Mouse (Mus musculus): Measurements from ENCODE around the gene Fan1. TPM values are rescaled to one million over a fixed set of nuclear protein-coding genes. Genes with fewer than 3 reads are reported as not detected.

Fan1 gene
- total RNA-seq, 2 experiments from 2014 or later: 7.4 to 7.8 TPM

DNA sequence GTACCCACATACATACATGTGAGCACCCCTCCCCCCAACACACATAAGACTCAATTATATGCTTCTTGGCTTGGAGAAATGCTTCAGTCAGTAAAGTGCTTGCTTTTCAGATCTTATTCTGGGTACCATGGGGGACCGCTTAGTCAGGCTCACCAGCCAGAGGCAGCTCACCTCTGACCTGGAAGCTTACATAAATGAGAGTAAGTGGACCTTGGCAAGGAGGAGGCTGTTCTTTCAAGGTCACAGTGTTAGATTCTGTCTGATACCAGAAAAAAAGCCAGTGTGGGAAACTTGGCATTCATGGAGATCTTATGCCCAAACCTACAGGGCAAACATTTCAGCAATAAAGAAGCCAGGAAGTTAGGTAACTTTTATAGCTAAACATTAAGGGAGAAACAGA lies 26.1 kb downstream of the Fan1 start:
- intact Hi-C loops (cut with DNase I): no loop called here
- no peak for DNase-seq

DNA sequence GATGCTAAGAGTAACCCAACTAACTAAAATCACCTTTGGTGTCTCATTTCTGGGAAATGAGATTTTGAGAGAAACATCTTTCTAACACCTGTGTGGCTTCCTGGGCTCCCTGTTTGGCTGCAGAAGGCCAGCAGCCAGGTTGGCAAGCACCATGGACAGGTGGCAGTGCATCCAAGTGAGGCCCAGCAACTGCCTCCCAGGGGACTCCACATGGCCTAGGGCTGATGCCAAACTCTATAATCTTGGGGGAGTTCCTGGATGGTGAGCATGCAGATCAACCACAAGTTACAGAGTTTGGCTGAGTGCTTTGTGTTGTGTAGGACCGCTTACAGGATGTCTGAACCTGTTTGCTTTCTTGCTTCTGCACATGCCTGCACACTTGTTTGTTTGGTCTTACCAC lies 41.2 kb downstream of the Fan1 start:
- intact Hi-C loops (cut with DNase I): no loop called here
- no peak for DNase-seq

DNA sequence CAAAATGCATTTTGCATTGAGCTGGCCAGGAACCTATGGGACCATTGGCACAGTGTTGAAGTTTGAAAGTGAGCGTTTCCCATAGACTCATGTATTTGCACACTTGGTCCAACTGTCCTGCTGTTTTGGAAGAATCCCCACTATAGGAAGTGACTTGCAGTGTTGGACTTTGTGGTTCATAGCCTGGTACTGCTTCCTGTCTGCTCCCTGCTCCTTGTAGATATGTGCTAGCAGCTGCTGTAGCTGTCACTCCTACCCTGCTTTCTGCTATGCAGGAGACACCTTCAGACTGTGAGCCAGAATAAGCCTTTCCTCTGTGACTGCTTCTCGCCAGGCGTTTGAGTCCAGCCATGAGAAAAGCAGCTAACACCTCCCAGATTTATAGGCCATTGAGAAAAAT lies 42.6 kb downstream of the Fan1 start:
- DNase-seq: no peak
- intact Hi-C loops (cut with DNase I): no loop called here

DNA sequence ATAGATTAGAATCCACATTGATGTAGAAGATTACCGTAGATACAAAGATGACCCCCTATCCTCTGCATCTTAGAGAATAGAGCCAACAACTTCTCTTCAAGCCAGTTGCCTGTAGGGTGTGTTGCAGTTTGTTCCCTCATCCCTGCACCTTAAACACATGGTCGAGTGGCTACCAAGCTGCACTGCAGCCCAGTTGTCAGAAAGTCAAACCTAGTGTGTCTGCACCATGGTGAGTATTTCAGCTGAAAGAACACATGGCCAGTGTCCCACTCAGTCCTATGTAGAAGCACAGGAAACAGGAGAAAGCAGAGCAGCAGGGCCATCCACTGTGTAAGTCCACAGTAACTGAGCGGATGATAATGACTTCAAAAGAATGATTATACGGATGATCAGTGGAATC lies 46.4 kb downstream of the Fan1 start:
- intact Hi-C loops (cut with DNase I): loop anchor here (1.0 to 5.0 kb wide), 4 partner anchors 145 to 575 kb away; no protein-coding TSS in a partner anchor
- no peak for DNase-seq

DNA sequence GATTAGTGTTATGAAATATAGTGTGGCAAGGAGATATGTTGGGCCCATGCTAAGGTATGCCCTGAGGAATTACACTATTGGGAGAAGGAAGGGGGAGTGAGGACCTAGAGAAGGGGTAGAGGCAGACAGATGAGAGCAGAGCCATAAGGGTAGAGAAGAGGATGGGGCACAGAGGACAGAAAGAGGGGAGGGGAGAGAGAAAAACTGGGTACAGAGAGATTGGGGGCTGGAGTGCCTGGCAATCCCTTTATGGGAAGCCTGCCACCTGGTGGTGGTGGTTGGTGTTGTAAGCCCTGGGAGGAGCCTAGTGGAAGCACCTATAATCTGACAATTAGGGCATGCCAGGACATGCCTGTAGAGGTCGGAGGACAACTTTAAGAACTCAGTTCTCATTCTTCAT lies 47.0 kb downstream of the Fan1 start:
- peak; percentile 78 to 90 for DNase-seq
- intact Hi-C loops (cut with DNase I): loop anchor here (1.0 to 5.0 kb wide), 4 partner anchors 145 to 575 kb away; no protein-coding TSS in a partner anchor

DNA sequence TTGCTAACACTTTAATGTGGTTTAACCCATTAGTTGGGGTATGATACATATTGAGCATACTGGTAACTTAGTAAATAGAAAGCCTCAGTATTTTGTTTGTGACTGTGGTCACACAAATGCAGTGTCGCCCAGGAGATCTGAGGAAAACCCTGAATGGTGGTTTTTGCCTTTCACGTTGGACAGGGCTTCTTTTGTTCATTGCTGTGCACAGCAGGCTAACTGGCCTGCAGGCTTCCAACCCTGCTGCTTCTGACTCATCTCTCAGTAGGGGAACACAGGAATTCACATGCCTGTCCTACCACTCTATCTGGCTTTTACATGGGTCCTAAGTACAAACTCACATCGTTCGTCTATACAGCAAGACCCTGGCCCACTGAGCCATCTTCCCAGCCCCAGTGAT lies 52.2 kb downstream of the Fan1 start:
- DNase-seq: no peak
- intact Hi-C loops (cut with DNase I): no loop called here

DNA sequence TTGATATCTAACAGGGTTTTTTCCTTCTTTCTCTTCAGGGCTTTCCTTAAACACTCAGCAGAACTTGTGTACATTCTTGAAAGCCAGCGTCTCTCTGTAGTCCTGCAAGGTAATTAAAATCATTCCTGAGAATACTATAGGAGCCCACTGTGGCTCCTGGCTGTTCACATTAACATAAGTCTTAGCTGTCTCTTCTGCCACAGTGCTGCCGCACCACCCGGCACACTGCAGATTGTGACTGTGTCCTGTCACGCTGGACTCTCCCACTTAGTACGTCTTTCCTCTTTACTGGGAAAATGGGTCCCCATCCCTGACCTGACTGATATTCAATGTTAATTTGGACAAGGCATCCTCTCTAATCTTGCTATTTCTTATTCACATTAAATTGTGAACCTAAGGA lies 52.8 kb downstream of the Fan1 start:
- DNase-seq: no peak
- intact Hi-C loops (cut with DNase I): no loop called here

DNA sequence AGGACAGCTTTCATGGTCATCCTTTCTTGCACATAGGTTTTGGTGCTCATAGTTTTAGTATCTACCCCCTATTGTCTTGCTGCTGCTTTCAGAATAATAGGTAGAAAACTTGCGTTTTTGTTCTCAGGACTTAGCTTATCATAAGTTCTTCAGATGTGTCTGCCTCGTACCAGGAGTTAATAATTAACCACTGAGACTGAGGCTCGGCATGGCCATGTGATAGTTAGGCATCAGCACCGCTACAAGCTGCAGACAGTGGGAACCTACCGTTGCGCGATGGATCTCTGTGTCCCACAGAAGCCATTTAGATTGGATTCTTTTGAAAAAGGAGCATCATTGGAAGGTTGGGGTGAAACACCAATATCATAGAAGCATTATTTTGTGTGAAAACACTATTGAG lies 61.1 kb downstream of the Fan1 start:
- intact Hi-C loops (cut with DNase I): no loop called here
- no peak for DNase-seq

DNA sequence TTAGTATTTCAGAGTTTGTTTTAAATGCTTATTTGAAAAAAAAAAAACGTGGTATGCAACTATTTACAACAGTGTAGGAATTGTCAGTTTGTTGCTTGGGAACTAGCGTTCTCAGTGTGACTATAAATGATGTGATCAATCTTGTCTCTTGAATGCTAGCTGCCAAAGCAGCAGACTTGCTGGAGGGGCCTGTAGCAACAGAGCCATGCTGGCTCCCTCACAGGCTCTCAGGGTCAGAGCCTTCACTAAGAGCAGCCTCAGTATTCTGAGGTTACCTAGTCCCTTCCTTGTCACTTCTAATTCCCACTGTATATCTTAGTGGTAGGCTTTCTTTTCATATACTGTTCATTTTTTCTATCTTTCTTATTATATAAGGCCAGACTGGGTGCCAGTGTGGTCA lies 63.1 kb downstream of the Fan1 start:
- no peak for DNase-seq
- intact Hi-C loops (cut with DNase I): no loop called here

DNA sequence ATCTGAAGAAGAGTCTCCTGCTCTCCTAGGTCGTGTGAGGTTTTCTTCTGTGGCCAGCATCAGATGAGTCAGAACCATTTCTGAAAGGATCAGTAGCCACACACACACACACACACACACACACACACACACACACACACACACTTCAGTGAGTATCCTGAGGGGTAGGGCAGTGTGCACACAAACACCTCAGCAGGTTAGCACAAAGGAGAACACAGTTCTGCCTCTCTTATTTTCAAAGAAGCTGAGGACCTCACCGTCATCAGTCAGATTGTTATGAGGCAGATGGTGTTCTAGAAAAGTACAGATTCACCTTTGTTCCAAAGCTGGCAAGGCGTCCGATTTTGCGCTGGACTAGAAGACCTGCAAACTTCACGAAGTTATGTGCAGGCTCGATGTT lies 63.7 kb downstream of the Fan1 start:
- intact Hi-C loops (cut with DNase I): no loop called here
- no peak for DNase-seq

Other genes starting within 250 kb of the Fan1 start
- under 1 TPM in 1 of 2 experiments, not detected in 1; 0.27 TPM for gene Trpm1, start 220.3 kb downstream of the Fan1 start, total RNA-seq (2021)
- 10 to 100 TPM; 13.2 to 13.5 TPM for gene Mtmr10, start 86.4 kb downstream of the Fan1 start, total RNA-seq (2021)
- 10 to 100 TPM; 14.1 to 14.9 TPM for gene Mphosph10, start 18.2 kb upstream of the Fan1 start, total RNA-seq (2021)
- gene Mcee, start 18.5 kb upstream of the Fan1 start, total RNA-seq (2021): 100 to 1,000 TPM; 132 TPM
- under 1 TPM; 0.45 to 0.67 TPM for gene Apba2, start 127.6 kb upstream of the Fan1 start, total RNA-seq (2021)

Data from heart, postnatal 10 days (tissue).